Mouse (Mus musculus) embryonic facial prominence, embryonic 14.5 days (tissue): Measurements from ENCODE around the gene Klhl6. TPM values are rescaled to one million over a fixed set of nuclear protein-coding genes. Genes with fewer than 3 reads are reported as not detected.
"Not testable (repeated sequence)": the region's sequence is repeated elsewhere in the genome, so short reads cannot be mapped to it uniquely, and the experiment has no call there.

Experiments
- ATAC-seq: fragments of 200-750 bp; cut with Nextera tagmentation; 2 replicates; pipeline ENCODE4 v1.8.0; 2017; ENCODE audit warnings: low read depth, moderate number of reproducible peaks, moderate TSS enrichment
- DNase-seq: peaks from one replicate; pipeline ENCODE4 v3.0.0-alpha.2; 2015; ENCODE audit warnings: low spot score
- H3K27ac ChIP-seq: fragments of 300-500 bp; sonication (generic); replicated peaks from 2 replicates; pipeline ENCODE4 v1.5.1; 2014; ENCODE audit warnings: low read depth, mild to moderate bottlenecking, low read length, moderate library complexity
- H3K27me3 ChIP-seq: fragments of 300-500 bp; sonication (generic); replicated peaks from 2 replicates; pipeline ENCODE4 v1.6.1; 2014; ENCODE audit warnings: low read length; ENCODE audit not compliant: control insufficient read depth, insufficient read depth
- H3K36me3 ChIP-seq: fragments of 300-500 bp; sonication (generic); 2 replicates; pipeline ENCODE4 v1.6.1; 2014; ENCODE audit warnings: low read length, mixed read lengths; ENCODE audit not compliant: control insufficient read depth, insufficient read depth
- H3K4me1 ChIP-seq: fragments of 300-500 bp; sonication (generic); 2 replicates; pipeline ENCODE4 v1.6.1; 2014; ENCODE audit warnings: antibody characterized with exemption, low read length; ENCODE audit not compliant: control insufficient read depth, insufficient read depth
- H3K4me2 ChIP-seq: fragments of 300-500 bp; sonication (generic); 2 replicates; pipeline ENCODE4 v1.6.1; 2014; ENCODE audit warnings: low read depth, mild to moderate bottlenecking, low read length, moderate library complexity, mixed read lengths
- H3K4me3 ChIP-seq: fragments of 300-500 bp; sonication (generic); 2 replicates; pipeline ENCODE4 v1.5.1; 2014; ENCODE audit warnings: low read depth, mild to moderate bottlenecking, low read length
- H3K9ac ChIP-seq: fragments of 300-500 bp; sonication (generic); 2 replicates; pipeline ENCODE4 v1.6.1; 2014; ENCODE audit warnings: low read depth, mild to moderate bottlenecking, low read length, moderate library complexity, mixed read lengths
- H3K9me3 ChIP-seq: fragments of 300-500 bp; sonication (generic); 2 replicates; pipeline ENCODE4 v1.6.1; 2016; ENCODE audit warnings: low read length; ENCODE audit not compliant: control insufficient read depth
- WGBS: fragments of 180-500 bp; shearing (Covaris S2); extraction: QIAGEN DNeasy Blood & Tissue Kit; methylation state at CpG from one replicate; pipeline ENCODE4 v1.1.7; 2014; 5-methylcytosine and 5-hydroxymethylcytosine counted together
- polyA plus RNA-seq: library from polyadenylated mRNA; unstranded; fragments of >200 nt; fragmentation: Nextera tagmentation; extraction: Ambion mirVana; gene quantifications from 2 replicates; pipeline ENCODE4 v1.2.1, GENCODE M21; 2014

Klhl6 gene
- polyA plus RNA-seq, result 7.4 and 9.3 TPM in 2 replicates

- Histone ChIP-seq H3K9me3 (no peaks in the 10 kb centered on the region), H3K27ac (no peak within 1 kb of the TSS), H3K36me3 (no peaks in the 10 kb centered on the region), H3K4me2 (no peak within 1 kb of the TSS), H3K27me3 (no peaks in the 10 kb centered on the region), H3K4me1 (no peaks in the 10 kb centered on the region), H3K4me3 (0 out of 2 replicates have a peak within 1 kb of the TSS, but pooled peaks have one; percentile 8), H3K9ac (no peak within 1 kb of the TSS)
- DNase-seq (peak; percentile 59), ATAC-seq (no peak)
- WGBS, result 53% methylated on average over 14 of the region's 14 CpGs
Observed at GRCm38 (mm10) chr16:19982537-19983257, at the start of gene Klhl6. Gene Klhl6 (minus strand): TSS chr16:19983037.

- 89% methylated on average over 1 of the region's 4 CpGs for WGBS
Observed at GRCm38 (mm10) chr16:20027241-20027640, 44.4 kb upstream of the Klhl6 start.

GRCm38 (mm10) chr16:20022821-20023220 is 40.0 kb upstream of the Klhl6 start:
- Histone ChIP-seq H3K4me3 (no peak overlapping the region), H3K36me3 (no peaks in the 10 kb centered on the region), H3K4me1 (no peaks in the 10 kb centered on the region), H3K27me3 (no peaks in the 10 kb centered on the region), H3K27ac (no peak overlapping the region), H3K9me3 (no peaks in the 10 kb centered on the region), H3K4me2 (no peak overlapping the region), H3K9ac (no peak overlapping the region)
- ATAC-seq (no peak), DNase-seq (no peak)
- WGBS, result 80% methylated on average over 1 of the region's 1 CpGs

More at GRCm38 (mm10) chr16:20027241-20027640, 44.4 kb upstream of the Klhl6 start:
- H3K27me3 ChIP-seq, ATAC-seq, H3K4me1 ChIP-seq, H3K4me2 ChIP-seq, H3K36me3 ChIP-seq, H3K9ac ChIP-seq, DNase-seq, H3K27ac ChIP-seq, H3K4me3 ChIP-seq, H3K9me3 ChIP-seq: not testable (repeated sequence)

GRCm38 (mm10) chr16:20021848-20022247 is 39.0 kb upstream of the Klhl6 start:
- Histone ChIP-seq H3K4me2 (no peak overlapping the region), H3K9me3 (no peaks in the 10 kb centered on the region), H3K36me3 (no peaks in the 10 kb centered on the region), H3K4me1 (no peaks in the 10 kb centered on the region), H3K27me3 (no peaks in the 10 kb centered on the region), H3K27ac (no peak overlapping the region), H3K9ac (no peak overlapping the region), H3K4me3 (no peak overlapping the region)
- DNase-seq (no peak), ATAC-seq (no peak)
- WGBS, result 78% methylated on average over 2 of the region's 2 CpGs

- H3K4me1 ChIP-seq, result no peaks in the 10 kb centered on the region
- ATAC-seq, result no peak
- H3K4me3 ChIP-seq, result no peak overlapping the region
- H3K4me2 ChIP-seq, result no peak overlapping the region
- H3K9me3 ChIP-seq, result no peaks in the 10 kb centered on the region
- no peak overlapping the region for H3K9ac ChIP-seq
- DNase-seq, result no peak
- no peak overlapping the region for H3K27ac ChIP-seq
- no peaks in the 10 kb centered on the region for H3K36me3 ChIP-seq
- no peaks in the 10 kb centered on the region for H3K27me3 ChIP-seq
Observed at GRCm38 (mm10) chr16:20012647-20013046, 29.8 kb upstream of the Klhl6 start.

- DNase-seq (no peak), ATAC-seq (no peak)
- Histone ChIP-seq H3K27ac (no peak overlapping the region), H3K4me2 (no peak overlapping the region), H3K9me3 (no peaks in the 10 kb centered on the region), H3K4me1 (no peaks in the 10 kb centered on the region), H3K9ac (no peak overlapping the region), H3K4me3 (no peak overlapping the region), H3K27me3 (no peaks in the 10 kb centered on the region), H3K36me3 (no peaks in the 10 kb centered on the region)
- WGBS, result 48% methylated on average over 1 of the region's 1 CpGs
Observed at GRCm38 (mm10) chr16:20006066-20006465, 23.2 kb upstream of the Klhl6 start.

GRCm38 (mm10) chr16:20000286-20000685 is 17.4 kb upstream of the Klhl6 start:
- H3K4me3 ChIP-seq, H3K9me3 ChIP-seq, H3K36me3 ChIP-seq, H3K27me3 ChIP-seq, DNase-seq, H3K4me1 ChIP-seq, H3K27ac ChIP-seq, H3K4me2 ChIP-seq, ATAC-seq, H3K9ac ChIP-seq: not testable (repeated sequence)
- 90% methylated on average over 8 of the region's 8 CpGs for WGBS

GRCm38 (mm10) chr16:19997616-19998015 is 14.8 kb upstream of the Klhl6 start:
- Histone ChIP-seq H3K27ac (no peak overlapping the region), H3K9ac (no peak overlapping the region), H3K4me1 (no peaks in the 10 kb centered on the region), H3K9me3 (no peaks in the 10 kb centered on the region), H3K4me2 (no peak overlapping the region), H3K4me3 (no peak overlapping the region), H3K36me3 (no peaks in the 10 kb centered on the region), H3K27me3 (no peaks in the 10 kb centered on the region)
- no peak for ATAC-seq
- WGBS, result 90% methylated on average over 7 of the region's 7 CpGs
- DNase-seq, result no peak

GRCm38 (mm10) chr16:19996913-19997312 is 14.1 kb upstream of the Klhl6 start:
- H3K36me3 ChIP-seq, H3K27me3 ChIP-seq, H3K9ac ChIP-seq, H3K27ac ChIP-seq, H3K4me3 ChIP-seq, H3K4me1 ChIP-seq, H3K9me3 ChIP-seq, H3K4me2 ChIP-seq: not testable (repeated sequence)
- ATAC-seq, result peak; percentile 77; the same call in 1 of the 2 replicates
- WGBS, result 7% methylated on average over 6 of the region's 6 CpGs
- DNase-seq, result peak; percentile 63
